Mouse (Mus musculus) cerebellum, adult 11-12 months (tissue): ENCODE measurements around the gene Cytip.
A peak's percentile ranks its signal among the peaks of the same experiment; 100 is the strongest.

Experiments used
- DNase-seq: peaks from one replicate; pipeline ENCODE4 v3.0.0; 2022

The Cytip gene

DNA sequence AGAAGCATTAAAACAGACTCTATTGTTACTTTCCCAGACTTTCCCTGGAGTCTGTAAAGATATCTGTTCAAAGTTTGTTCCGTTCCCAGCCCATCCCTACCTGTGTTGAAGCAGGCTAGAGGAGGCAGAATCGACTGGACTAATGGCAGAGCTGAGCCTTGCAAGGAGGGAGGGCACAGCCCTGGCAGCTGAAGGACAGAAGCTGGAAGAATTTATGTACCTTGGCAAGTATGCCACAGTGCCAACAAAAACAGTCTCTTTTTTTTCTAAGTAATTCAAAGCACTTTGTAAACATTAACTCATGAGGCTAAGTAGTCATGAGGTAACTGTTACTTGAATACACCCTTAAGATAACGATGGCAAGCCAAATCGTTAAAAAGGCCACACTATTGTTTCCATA lies at the start of gene Cytip:
TSS of gene Cytip (minus strand) at position 187 of the 400 bp plus-strand sequence.
- DNase-seq = no peak

GRCm38 (mm10) chr2:58240639-58241038 lies 45.3 kb upstream of the Cytip start:
- DNase-seq = no peak

GRCm38 (mm10) chr2:58237487-58237886 lies 42.2 kb upstream of the Cytip start:
- no peak for DNase-seq

- peak; percentile 62 for DNase-seq
Measured at GRCm38 (mm10) chr2:58199442-58199841, 4.1 kb upstream of the Cytip start.

DNA sequence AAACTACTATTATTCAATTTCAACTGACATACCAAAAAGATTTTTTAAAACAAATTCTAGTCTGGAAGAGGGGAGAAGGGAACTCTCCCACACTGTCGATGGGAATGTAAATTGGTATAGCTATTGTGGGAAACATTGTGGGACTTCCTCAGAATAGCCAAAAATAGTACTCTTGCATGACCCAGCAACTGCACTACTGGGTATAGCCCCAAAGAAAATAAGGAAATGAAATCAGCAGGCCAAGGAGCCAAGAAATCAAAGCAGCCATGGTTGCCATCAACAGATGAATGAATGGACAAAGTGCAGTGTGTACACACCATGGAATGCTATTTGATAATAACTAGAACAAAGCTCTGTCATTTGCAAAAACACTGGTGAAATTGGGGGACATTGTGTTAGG lies 1.5 kb upstream of the Cytip start:
- DNase-seq = no peak

- no peak for DNase-seq
Measured at GRCm38 (mm10) chr2:58194422-58195115, 763 bp downstream of the Cytip start.

DNA sequence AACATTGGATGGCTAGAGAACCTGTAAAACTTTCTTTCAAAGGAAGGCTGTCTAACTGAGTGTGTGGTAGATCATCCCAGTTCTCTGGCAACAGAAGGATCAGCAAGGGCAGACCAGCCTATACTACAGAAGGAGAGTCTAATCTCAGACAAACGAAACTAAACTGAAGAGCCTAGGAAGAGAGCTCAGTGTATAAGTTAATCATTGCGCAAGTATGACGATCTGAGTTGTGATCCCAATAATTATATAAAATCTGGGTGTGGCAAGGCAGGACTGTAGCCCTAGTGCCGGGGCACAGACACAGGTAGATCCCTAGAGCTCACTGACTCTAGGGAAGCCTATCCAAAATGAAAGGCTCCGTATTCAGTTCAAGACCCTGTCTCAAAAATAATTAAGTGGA lies 3.2 kb downstream of the Cytip start:
- DNase-seq = no peak

DNA sequence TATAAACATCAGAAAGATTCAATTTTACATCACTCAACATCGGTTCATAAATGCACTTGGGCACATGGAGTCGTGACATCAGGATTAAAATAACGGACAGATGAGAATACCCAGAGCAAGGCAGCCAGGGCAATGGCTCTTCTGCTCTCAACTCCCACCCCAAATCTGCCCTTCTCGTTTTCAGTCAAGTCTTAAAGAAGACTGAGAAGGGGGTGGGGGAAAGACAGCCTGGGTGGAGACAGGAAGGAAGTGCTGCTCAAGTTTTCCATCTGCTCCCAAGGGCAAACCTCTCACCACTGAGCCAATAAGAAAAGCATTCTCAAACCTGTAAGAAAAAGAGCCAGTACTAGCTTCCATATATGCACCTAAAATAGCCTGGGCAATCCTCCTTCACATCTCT lies 5.8 kb downstream of the Cytip start:
- no peak for DNase-seq

- no peak for DNase-seq
Measured at GRCm38 (mm10) chr2:58188903-58189302, 6.4 kb downstream of the Cytip start.

- DNase-seq = no peak
Measured at GRCm38 (mm10) chr2:58187310-58188051, 7.9 kb downstream of the Cytip start.

GRCm38 (mm10) chr2:58184197-58184596 lies 11.1 kb downstream of the Cytip start:
- no peak for DNase-seq

GRCm38 (mm10) chr2:58183658-58184057 lies 11.7 kb downstream of the Cytip start:
- DNase-seq = no peak

- no peak for DNase-seq
Measured at GRCm38 (mm10) chr2:58180776-58181175, 14.6 kb downstream of the Cytip start.

GRCm38 (mm10) chr2:58179056-58179455 lies 16.3 kb downstream of the Cytip start:
- DNase-seq = no peak

DNA sequence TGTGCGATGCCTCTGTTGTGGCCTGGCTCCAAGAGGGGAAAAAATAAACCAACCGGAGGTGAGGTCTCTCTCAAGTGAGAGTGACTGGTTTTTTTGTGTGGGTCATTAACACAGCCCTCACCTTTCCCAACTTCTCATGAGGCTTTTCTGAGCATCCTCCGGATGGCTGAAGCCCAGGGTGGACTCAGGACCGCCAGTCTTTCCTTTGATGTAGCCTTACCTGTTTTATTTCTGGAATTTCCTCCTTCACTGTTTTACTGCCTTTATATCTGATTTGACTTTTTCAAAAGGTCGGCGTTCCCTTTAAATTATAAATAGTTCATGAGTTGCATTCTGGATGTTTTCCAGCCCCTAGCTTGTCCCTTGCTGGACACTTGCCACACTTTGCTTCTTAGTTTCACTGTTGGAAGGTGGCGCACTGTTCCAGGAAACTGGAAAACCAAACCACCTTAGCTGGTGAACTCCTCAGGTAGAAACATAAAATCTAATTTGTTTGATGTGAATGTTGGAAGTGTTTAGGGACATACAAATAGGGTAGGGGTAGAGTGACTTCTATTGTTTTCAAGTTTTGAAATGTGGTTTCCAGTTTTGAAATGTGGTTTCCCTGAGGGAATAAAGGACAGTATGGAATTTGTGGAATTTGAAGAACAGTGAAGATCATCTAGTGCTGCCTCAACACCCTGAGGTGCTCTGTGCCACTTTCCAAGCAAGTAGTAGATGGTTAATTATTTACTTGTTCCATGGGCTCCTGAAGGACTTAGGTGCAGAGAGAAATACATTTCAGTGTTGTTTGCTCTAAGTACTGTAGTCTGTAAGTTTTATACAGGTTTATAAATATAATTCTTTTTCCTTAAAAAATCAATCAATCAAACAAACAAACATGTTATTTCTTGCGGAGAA lies 19.7 kb downstream of the Cytip start:
- peak; percentile 60 for DNase-seq

- peak; percentile 11 for DNase-seq
Measured at GRCm38 (mm10) chr2:58174476-58175286, 20.7 kb downstream of the Cytip start.

- no peak for DNase-seq
Measured at GRCm38 (mm10) chr2:58172963-58173362, 22.4 kb downstream of the Cytip start.

DNA sequence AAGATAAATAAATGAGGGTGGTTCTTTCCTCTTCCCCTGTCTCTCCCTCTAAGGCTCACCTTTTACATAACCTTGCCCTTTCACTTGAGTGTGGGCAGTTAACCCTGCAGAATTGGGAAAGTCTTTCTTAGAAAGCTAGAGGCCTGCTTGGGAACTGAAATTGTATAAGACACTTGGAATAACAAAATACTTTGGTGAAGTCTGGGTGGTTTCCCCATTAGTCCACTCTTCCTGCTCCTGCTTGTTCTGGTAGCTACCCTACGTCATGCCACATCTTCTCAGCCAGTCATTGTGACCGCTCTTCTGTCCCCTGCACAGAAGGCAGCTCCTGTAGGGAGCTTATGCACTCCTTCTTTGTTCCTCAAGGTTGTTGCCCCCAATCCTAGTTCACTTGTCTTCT lies 26.2 kb downstream of the Cytip start:
- no peak for DNase-seq

DNA sequence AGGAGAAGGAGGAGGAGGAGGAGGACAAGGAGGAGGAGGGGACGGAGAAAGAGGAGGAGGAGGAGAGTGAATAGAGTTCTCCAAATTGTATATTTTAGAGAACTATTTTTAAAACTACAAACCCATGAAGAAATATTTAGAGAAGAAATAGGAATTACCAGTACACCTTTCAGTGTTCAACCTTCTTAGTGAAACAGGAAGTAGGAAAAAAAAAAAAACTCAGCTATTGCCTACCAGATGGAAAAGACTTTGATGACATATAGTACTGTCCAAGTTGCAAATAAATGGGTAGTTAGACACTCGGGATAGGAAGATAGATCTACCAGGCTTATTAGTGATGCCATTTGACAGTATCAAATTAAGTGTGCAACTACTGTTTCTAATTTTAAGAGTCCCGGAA lies 27.7 kb downstream of the Cytip start:
- DNase-seq = no peak

- DNase-seq = no peak
Measured at GRCm38 (mm10) chr2:58166764-58167163, 28.6 kb downstream of the Cytip start.

DNA sequence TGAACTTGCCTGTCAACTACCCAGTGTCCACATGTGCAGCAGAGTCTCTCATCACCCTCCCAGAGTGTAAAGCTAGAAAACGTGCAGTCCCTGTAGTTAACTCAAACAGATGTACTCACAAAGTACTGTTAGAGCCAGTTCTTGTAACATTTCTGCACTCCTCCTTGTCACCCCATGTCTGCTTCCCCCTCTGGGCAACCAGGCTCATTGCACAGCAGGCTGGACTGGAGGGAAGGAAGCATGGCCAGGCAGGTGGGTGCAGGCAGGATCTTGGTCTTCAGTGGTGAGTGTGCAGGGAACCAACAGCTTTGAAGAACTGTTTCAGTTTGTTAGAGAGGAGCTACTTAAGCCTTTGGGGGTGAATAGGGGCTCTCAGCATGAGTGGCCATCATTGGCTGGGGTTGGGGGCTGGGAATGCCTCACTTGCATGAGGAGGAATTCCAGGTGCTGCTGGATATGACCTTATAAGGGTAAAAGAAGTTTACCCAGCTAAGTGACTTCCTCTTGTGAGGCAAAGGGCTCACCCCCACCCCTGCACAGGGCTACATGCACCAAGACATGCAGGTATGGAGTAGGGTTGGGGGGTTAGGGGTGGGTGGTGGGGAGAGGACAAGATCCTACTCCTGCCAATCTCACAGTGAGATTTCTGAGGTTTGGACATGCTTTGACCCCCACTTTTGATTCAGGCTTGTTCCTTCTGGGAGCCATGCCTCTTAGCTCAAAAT lies 31.7 kb downstream of the Cytip start:
- no peak for DNase-seq

- DNase-seq = no peak
Measured at GRCm38 (mm10) chr2:58161813-58162212, 33.5 kb downstream of the Cytip start.
